Mouse (Mus musculus) midbrain, embryonic 11.5 days (tissue): ENCODE measurements at regions not wholly inside any gene's neighbourhood (a gene's known extent, or its start where the extent isn't known, plus 50 kb on each side); places are given as distances from the start of the nearest gene placed in this dataset.

Source experiments
- ATAC-seq: fragments of 200-750 bp; cut with Nextera tagmentation; 2 replicates; pipeline ENCODE4 v1.8.0; 2017; ENCODE audit warnings: moderate TSS enrichment, moderate library complexity; ENCODE audit not compliant: low FRiP score
- DNase-seq: peaks from one replicate; pipeline ENCODE4 v3.0.0; 2015; ENCODE audit warnings: low spot score; ENCODE audit errors: missing footprints
- H3K27ac ChIP-seq: fragments of 300-500 bp; sonication (generic); 2 replicates; pipeline ENCODE4 v1.5.1; 2014; ENCODE audit warnings: low read depth, low read length
- H3K27me3 ChIP-seq: fragments of 300-500 bp; sonication (generic); 2 replicates; pipeline ENCODE4 v1.6.1; 2014; ENCODE audit warnings: mild to moderate bottlenecking, low read length, moderate library complexity, mixed read lengths; ENCODE audit not compliant: control insufficient read depth, insufficient read depth
- H3K36me3 ChIP-seq: fragments of 300-500 bp; sonication (generic); 2 replicates; pipeline ENCODE4 v1.6.1; 2014; ENCODE audit warnings: mild to moderate bottlenecking, low read length, moderate library complexity, mixed read lengths; ENCODE audit not compliant: control insufficient read depth, insufficient read depth
- H3K4me1 ChIP-seq: fragments of 300-500 bp; sonication (generic); 2 replicates; pipeline ENCODE4 v1.6.1; 2014; ENCODE audit warnings: low read length; ENCODE audit not compliant: control insufficient read depth, insufficient read depth
- H3K4me2 ChIP-seq: fragments of 300-500 bp; sonication (generic); 2 replicates; pipeline ENCODE4 v1.6.1; 2014; ENCODE audit warnings: mild to moderate bottlenecking, moderate library complexity
- H3K4me3 ChIP-seq: fragments of 300-500 bp; sonication (generic); 2 replicates; pipeline ENCODE4 v1.5.1; 2014; ENCODE audit warnings: low read depth, low read length
- H3K9ac ChIP-seq: fragments of 300-500 bp; sonication (generic); 2 replicates; pipeline ENCODE4 v1.6.1; 2014; ENCODE audit warnings: low read length
- H3K9me3 ChIP-seq: fragments of 300-500 bp; sonication (generic); 2 replicates; pipeline ENCODE4 v1.6.1; 2016; ENCODE audit warnings: low read length; ENCODE audit not compliant: control insufficient read depth
- WGBS: fragments of 180-500 bp; shearing (Covaris S2); extraction: QIAGEN DNeasy Blood & Tissue Kit; methylation state at CpG from one replicate; pipeline ENCODE4 v1.1.7; 2014; 5-methylcytosine and 5-hydroxymethylcytosine counted together

DNA sequence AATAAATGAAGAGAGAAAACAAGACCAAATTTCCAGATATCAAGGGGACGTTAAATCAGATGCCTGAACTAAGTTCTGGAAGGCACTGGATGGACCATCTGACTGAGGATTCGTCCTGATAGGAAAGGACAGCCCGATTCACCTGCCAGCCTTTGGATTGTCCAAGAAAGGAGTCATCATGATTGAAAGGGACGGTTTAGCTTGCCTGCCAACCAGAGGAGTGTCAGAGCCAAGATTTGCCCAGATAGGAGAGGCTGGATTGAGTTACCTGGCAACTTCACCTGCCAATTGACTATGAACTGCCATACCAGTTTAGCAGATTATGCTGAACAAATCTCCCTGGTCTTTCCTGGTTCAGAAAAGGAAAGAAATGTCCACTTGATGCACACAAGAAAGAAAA lies 73.3 kb upstream of the Zwint start:
- Histone ChIP-seq H3K4me3 (no peak overlapping the region), H3K27ac (no peak overlapping the region), H3K36me3 (no peaks in the 10 kb centered on the region), H3K4me1 (no peaks in the 10 kb centered on the region), H3K9me3 (no peaks in the 10 kb centered on the region), H3K9ac (no peak overlapping the region), H3K27me3 (no peaks in the 10 kb centered on the region), H3K4me2 (no peak overlapping the region)
- no peak for DNase-seq
- 82% methylated on average over 4 of the region's 4 CpGs for WGBS
- ATAC-seq, result no peak

DNA sequence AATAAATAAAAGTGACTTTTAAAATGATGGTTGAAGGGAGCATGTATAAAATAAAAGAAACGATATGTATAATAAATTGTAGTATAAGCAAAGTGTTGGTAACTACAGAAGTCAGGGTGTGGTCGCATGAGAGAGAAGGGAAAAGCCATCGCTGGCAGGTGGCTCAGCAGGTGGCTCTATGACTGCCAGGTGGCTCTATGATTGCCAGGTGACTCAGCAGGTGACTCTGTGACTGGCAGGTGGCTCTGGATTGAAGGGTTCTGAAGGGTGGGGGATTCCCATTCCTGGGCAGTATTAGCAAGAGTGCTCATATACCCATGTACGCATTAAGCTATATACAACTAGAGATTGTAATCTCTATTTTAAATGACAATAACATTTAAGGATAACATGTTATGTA lies 66.1 kb upstream of the Zwint start:
- ATAC-seq (no peak), DNase-seq (no peak)
- H3K9ac ChIP-seq, result no peak overlapping the region

DNA sequence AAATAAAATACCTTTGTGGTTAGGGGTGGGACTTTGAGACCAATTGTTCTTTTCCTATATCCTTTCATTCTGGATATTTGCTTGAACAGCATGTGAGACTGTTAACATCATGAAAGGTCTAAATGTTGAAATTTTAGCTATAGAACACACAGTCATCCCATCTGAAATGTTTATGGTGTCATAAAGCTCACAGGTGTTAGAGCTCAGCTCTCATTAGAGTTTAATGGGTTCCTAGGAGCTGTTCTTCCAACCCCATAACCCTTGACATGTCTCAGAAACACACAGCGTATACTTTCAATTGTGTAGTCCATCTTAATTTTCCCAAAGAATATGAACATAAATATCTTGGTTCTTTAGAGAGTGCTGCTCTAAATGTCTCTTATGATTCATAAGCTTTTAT lies 61.6 kb upstream of the Zwint start:
- H3K9me3 ChIP-seq, result no peaks in the 10 kb centered on the region
- DNase-seq (no peak), ATAC-seq (no peak)
- 91% methylated on average over 1 of the region's 1 CpGs for WGBS
- H3K4me1 ChIP-seq, result no peaks in the 10 kb centered on the region
- H3K4me3 ChIP-seq, result no peak overlapping the region
- H3K9ac ChIP-seq, result no peak overlapping the region
- no peaks in the 10 kb centered on the region for H3K27me3 ChIP-seq
- no peaks in the 10 kb centered on the region for H3K36me3 ChIP-seq
- H3K27ac ChIP-seq, result no peak overlapping the region
- H3K4me2 ChIP-seq, result no peak overlapping the region

More for the DNA sequence above, 66.1 kb upstream of the Zwint start:
- Histone ChIP-seq H3K4me3 (no peak overlapping the region), H3K27me3 (no peaks in the 10 kb centered on the region), H3K27ac (no peak overlapping the region), H3K4me1 (no peaks in the 10 kb centered on the region), H3K9me3 (no peaks in the 10 kb centered on the region), H3K36me3 (no peaks in the 10 kb centered on the region), H3K4me2 (no peak overlapping the region)
- 80% methylated on average over 4 of the region's 4 CpGs for WGBS
